Mouse (Mus musculus): ENCODE measurements at regions not wholly inside any gene's neighbourhood (a gene's known extent, or its start where the extent isn't known, plus 50 kb on each side); places are given as distances from the start of the nearest gene placed in this dataset.

- DNase-seq (ENCODE audit: low spot score) = no peak
Observed at GRCm38 (mm10) chr11:14769008-14769407, 169.9 kb downstream of the Pom121l12 start.

GRCm38 (mm10) chr11:14769448-14770357, 170.6 kb downstream of the Pom121l12 start:
- DNase-seq (ENCODE audit: low spot score) = no peak

- no peak for DNase-seq (ENCODE audit: low spot score)
Observed at GRCm38 (mm10) chr11:14798314-14798713, 199.2 kb downstream of the Pom121l12 start.

- no peak for DNase-seq (ENCODE audit: low spot score)
Observed at GRCm38 (mm10) chr11:14799227-14799626, 200.2 kb downstream of the Pom121l12 start.

- DNase-seq (ENCODE audit: low spot score) = peak; percentile 1
Observed at GRCm38 (mm10) chr11:14818936-14819335, 219.9 kb downstream of the Pom121l12 start.
